Mouse (Mus musculus) embryo, embryonic 11.5 days (tissue): ENCODE results near the gene Ccser1.
"Not testable (repeated sequence)": the region's sequence is repeated elsewhere in the genome, so short reads cannot be mapped to it uniquely, and the experiment has no call there.

ENCODE experiments used
- DNase-seq: peaks from one replicate; pipeline ENCODE4 v3.0.0-alpha.2; 2012; ENCODE audit warnings: low read depth, low spot score

Ccser1 gene

DNA sequence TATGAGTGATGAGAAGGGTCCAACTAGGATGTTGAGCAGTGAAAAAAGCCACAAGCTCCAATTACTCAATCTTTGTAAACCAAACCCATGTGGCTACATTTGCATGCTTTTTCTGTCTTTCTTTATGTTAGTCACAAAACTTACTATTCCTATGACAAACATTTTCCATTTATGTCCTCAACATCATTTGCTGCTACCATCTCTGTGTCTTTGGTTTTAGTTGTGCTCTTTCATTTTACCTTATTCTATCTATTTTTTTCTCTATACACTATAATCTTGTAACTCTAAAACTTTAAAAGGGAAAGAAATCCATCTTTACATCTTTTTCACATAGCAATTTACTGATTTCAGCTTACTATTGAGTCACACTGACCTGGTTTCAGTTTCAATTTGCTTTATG, 834.2 kb downstream of the Ccser1 start:
- no peak for DNase-seq

DNA sequence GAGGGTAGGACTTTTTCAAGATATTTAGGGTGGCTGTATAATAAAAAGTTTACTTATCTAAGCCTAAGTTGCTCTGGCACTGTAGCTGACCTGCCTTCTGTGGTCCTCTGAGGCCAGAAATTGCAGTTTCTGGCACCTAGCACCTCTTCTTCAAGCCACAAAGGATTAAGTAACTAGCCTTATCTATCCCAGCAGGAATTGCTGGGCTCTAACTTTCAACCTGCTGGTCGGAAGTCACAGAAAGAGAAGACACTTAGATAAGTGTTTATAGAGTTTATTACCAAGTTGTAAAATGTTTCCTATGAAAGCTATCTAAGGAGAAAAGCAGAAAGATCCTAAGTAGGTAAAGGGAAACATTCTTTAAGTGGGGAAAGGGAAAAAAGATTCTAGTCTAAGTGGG, 864.3 kb downstream of the Ccser1 start:
- no peak for DNase-seq

DNA sequence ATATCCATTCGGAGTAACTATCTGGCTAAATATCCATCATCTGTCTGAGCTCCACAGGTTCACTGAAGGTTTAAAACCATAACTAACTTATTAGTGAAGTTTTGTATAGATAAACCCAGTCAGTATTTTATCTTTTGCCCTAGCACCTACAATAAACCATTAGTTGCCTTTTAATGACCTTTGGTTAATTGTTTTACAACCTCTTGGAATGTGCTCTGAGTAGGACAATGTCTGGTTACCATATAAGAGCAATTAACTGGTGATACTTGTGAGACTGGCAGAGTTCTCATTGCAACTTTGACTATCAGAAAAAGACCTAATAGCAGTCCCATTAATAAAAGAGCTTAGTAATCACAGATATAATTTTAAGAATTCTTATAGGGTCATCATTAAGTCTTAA, 864.9 kb downstream of the Ccser1 start:
- DNase-seq = not testable (repeated sequence)

DNA sequence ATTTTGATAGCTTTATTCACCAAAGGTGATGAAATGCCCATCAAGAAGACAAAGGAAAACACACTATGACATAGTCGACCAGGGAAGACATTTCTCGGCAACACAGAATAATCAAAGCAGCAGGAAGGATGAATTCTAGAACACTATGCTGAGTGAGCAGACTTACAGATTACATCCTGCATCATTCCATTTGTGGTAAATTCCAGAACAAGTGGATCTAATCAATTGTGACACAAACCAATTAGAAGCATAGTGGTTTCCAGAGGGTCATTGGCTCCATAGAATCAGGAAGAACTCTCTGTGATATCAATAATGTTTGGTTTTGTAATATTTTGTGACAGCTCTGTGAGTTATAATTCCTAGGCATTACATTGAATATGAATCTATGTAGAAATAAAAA, 875.2 kb downstream of the Ccser1 start:
- no peak for DNase-seq

DNA sequence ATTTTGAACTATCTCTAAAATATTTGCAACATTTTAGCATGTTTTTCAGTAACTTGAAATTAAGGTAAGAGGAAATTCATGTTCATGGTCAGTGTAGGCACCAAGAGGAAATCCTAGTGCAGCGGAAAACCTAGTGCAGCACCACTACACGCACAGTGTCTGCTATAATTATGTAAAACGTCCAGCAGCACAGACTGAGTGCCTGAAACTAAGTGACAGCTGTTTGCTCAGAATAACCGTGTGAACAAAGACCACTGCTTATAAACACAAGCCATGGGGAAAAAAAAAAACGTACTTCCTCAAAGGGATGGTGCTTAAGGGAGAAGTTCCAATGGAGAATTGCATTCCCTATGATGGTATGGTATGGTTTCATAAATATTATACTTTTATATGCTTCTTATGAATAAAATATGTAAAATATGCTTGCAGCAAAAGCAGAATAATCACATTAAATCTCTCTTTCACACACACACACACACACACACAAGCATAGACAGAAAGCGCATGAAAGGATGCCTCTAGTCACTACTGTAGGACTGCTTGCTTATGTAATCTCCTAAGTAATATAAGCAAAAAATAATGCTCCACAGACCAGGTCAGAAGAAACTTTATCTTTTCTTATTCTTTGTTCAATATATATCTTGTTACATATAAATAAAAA, 886.4 kb downstream of the Ccser1 start:
- no peak for DNase-seq

DNA sequence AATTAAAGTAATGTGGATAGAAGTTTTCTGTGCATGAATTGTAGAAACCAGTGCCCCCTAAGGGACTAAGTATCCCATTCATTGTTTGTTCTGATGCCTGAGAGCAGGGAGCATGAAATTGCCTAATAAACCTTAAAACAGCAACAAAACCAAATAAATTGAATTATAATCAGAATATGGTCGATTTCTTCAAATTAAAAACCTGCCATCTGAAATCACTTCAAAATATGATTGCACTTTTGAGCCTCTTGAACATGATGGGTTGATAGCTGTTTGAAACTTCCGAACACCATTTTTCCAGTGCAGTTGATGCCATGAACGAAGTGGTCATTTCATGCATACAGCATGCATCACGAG, 886.9 kb downstream of the Ccser1 start:
- no peak for DNase-seq

DNA sequence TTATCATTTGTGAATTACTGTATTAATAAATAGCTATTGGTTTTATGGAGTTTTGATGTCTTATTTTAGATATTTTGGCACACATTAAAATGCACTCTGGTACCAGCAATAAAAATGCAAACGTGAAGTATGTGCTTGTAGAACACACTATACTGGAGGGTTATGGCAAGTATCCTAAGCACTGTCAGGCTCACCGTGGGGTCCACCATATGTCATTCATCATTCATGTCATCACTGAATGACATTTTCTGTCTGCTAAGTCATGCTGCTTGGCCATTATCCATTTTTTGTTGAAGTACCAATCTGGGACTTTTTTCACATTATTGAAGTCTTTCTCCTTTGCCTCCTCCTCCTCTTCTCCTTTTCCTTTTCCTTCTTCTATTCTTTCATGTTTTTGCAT, 925.3 kb downstream of the Ccser1 start:
- DNase-seq = no peak

DNA sequence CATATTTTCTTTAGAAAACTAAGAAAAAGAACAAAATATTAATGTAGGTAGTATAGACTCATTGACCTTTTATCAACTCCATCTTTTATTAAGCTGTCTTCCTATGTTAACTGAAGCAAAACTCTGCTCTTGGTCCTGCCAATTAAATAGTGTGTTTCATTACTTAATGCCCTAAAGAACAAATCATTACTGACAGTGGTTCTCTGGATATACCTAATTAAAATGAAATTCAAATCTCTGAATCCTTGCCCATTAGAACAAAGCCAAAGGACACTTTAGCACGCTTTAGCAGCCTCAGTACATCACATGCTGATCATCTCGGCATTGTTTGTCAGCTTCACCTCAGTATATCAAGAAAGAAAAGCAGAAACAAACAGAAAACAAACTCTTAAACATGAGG, 952.4 kb downstream of the Ccser1 start:
- no peak for DNase-seq

DNA sequence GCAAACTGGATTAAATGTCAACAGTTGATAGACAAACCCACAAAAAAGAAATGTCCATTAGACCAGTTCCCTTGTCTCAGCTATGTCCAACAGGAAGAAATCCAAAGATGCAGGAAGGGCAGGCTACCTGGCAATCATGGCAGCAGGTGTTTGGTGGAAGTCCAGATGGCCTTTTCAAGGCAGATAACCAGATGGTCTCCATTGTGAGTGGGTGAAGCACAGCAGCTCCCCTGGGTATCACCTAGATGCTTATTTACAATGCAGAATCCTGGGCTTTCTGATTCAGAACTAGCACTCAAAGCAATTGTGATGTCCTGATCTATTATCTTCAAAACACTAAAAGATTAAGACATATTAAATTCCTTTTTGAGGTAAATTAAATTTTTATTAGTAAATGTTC, 980.2 kb downstream of the Ccser1 start:
- no peak for DNase-seq

DNA sequence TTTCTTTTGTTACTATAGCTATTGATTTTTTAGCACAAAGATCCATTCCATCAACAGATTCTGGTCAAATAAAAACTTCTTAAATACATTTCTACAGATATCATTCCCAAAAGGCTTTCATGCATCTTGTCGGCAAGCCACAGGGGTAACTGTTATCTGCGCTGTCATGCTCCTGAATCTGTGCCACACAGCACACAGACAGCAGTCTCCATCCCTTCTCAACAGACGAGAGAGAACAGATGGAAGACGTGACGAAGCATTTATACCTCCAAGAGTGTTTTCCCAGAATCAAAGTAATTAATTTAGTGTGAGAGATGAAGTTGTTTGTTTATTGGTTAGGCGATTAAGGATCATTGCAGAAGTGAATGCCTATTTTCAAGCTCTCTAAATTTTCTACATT, 982.5 kb downstream of the Ccser1 start:
- no peak for DNase-seq

DNA sequence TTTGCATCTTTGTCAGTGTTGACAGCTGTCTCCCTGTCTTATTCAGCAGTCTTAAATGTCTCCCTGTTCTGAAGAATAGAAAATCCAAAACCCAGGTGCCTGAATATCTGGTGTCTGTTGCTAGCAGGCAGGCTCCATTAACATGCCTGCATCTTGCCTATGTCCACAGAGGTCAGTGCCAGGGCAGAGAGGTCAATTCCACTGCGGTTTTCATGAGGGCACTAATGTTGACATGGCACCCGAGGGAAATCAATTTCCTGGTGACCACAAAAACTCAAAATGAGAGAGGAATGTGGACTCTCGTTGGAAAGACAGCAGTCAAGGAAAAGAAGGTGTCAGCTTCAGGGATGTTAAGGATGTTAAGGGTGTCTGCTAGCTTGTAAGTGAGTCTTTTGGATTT, 983.7 kb downstream of the Ccser1 start:
- peak; percentile 1 for DNase-seq

DNA sequence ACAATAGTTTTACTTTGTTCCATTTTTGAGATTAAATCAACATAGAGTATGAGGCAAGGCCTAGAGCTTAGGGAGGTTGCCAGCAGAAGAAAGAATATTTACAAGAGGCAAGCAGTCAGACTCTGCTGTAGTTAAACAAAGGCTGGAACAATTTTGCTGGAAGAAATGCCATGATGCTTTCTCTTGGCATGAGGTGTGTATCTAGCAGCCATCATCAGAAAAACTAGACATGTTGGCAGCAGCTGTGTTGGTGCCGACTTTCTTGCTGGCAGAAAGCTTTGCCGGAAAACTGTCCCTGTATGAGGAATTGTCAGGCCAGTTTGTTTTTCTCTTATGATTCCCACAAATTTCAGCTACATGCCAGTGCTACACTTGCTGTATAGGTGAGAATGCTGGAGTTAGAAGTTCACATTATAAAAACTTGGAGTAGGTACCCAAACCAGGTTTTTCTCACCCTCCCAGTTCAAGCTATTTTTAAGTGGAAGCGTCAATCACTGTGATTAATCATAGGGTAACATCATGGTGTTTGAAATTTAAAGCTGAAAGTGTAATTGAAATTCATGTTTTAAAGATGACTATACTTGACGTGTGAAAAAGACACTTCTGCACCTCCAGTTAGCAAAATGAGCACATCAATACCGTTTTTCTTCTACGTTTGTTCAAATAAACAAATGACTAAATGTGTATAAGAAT, 1016.5 kb downstream of the Ccser1 start:
- no peak for DNase-seq

DNA sequence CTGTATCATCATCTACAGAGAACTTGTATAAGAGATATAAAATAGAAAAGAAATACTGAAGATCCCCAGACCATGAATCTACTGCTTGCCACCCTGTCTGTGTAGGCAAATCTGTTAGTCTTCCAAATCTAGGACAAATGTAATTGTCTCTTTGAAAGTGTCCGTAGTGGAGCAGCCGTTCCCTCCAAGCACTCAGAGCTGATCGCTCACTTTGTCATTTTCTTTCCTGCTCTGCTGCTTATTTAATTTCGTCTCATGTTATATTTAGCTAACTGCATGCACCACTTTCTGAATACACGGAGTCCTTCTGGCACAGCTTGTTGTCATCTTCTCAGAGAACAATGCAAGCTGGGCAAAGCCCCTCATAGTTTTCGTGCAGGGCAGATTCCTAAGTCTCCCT, 1018.6 kb downstream of the Ccser1 start:
- no peak for DNase-seq

DNA sequence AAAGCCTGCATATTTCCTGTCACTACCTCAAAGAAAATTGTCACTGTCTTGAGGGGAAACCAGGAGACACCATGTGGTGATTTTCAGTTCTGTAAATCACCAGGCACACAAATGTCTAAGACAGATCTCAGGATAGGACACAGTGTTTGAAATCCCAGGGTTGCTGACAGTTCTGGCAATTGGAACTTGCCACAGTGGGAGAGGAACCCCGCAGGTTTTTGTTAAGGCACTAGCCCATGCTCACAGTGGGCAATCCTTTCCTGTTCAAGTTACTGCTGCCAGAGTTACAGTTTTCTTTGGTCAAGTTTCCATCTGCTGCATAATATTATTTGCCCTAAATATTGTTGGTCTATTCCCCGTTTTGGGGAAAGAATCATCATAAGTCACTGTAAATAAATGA, 1024.9 kb downstream of the Ccser1 start:
- no peak for DNase-seq

DNA sequence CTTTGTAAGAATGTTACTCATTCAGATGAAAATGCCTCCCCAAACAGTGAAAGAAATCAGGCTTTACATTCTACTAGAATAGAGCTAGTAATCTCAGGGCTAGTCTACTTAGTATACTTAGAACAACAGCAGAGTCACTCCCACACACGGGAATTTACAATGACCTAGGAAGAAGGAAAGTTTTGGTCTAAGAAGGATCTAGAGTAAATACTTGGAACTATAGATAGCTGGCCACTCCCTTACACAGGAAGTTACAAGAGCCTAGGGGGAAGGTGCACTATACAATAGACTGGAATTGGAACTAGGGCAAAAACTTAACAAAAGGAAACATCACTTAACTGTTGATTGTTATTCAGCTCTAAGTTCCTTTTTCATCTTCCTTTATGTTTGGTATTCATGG, 1041.7 kb downstream of the Ccser1 start:
- no peak for DNase-seq

DNA sequence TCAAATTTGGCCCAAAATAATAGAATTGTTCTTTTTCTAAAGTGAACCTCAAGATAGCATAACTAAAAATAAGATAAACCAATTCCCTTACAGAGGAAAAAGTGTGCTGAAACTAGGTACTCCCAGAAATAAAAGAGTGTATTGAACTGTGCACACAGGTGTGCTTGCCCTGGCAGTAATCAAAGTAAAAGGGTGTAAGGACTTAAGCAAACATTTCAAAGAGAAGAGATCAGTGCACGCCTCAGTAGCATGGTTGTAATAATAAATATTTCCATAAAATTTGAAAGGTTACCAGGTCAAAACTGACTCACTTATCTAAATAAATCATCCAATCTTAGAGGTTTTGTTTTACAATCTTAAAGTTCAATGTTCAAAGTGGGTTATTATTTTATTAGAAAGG, 1083.8 kb downstream of the Ccser1 start:
- DNase-seq = no peak

DNA sequence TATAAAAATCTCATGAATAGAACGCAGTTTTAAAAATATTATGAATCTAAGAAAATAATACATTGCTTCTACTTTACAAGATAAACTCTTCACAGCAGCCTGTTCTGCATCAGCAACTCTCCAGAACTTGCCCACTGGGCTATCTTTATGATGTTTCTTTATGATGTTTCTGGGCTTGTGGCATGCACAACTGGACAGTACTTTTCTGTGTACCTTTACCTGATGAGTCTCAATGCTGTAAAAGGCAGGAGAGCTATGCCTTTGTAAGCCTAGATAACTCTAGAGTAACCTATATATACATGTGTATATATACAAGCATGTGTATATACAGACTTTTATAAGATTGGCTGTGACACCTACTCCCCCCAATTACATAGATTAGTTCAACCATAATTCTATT, 1084.4 kb downstream of the Ccser1 start:
- no peak for DNase-seq

DNA sequence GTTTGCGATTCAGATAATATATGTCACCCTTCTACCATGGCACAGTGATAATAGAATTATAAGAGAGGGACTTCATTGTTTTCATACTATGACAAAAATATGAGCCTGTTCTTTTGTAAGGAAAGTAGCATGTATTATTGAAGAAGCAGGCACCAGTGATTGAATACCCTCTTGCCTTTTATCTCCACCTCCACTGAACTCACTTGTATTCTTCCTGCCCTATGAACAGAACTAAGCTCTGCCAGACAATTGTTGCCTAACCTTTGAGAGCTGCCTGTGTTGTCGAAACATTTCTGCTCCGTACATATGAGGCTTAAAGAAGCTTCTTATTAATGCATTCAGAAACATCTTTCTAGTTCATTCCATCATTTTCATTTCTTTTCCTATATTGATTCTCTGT, 1101.1 kb downstream of the Ccser1 start:
- no peak for DNase-seq

DNA sequence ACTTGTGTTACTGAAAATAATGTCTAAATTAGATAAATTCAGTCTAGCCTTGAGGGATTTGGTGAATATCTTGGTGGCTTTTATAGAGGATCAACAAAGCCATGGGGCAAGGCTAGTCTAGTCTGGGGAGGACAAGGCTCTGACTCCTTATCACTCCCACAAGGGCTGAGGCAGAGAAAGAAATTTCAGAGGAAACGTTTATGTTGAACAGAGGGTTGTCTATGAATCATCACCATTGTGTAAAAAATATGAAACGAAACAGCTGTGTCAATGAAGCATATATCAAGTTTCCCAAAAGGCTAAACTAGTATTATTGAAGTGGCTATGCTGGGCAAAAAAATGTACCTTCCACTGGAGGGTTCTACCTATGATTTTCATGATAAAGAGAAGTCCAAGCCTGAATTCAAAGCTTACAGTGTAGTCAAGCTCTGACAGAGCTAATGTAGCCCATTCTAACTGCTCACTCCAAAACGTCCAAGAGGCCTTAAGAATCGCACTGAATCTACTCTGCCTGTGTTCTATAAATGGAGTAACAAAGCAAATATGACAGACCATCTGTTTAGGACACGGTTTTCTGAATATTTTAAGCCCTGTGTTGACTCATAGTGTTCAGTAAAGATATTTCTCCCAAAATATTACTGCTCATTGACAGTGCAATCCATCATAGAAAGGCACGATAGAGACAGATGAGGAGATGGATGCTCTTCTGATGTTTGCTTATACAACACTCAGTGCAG, 1121.6 kb downstream of the Ccser1 start:
- no peak for DNase-seq

DNA sequence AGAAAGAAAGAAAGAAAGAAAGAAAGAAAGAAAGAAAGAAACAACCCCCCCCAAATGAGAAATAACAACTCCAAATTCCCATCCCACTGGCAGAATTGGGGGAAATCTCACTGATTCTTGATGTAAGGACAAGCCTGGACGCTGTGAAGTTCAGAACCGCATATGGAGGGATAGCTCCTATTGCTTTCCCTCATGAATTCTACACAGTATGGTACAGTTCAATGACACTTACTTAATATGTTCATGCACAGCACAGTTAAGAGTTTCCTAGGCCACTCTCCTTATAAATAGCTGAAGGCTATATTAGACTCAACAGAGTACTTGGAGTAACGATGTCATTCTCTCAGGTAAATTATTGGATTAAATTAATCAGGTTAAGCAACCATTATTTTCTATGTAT, 1138.5 kb downstream of the Ccser1 start:
- no peak for DNase-seq

DNA sequence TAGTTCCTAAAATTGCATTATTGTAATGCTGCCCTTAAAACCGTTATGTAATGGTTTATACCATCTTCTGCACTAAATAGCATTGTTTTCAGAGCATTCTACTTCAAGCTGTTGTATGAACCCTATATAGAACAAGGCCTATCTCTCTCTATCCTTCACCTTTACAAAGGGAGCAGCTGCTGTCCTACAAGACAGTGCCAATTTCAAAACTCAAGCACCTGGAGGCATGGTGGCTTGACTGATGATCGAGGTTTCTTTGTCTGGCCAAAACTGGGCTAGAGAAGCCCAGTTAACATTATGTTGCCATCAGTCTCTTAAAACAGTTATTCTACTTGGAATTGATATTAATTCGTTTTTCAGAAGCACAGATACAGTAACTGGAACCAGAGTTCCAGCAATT, 1160.2 kb downstream of the Ccser1 start:
- no peak for DNase-seq

DNA sequence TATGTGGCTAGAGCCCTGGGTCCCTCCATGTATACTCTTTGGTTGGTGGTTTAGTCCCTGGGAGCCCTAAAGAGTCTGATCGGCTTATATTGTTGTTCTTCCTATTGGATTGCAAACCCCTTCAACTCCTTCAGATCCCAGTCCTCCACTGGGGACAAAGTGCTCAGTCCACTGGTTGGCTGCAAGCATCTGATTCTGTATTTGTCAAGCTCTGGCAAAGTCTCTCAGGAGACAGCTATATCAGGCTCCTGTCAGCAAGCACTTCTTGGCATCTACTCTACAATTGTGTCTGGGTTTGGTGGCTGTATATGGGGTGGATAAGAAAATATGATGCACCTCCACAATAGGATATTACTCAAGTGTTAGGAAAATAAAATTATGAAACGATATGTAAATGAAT, 1187.7 kb downstream of the Ccser1 start:
- no peak for DNase-seq
